Mouse (Mus musculus) E14TG2a.4 (cell line): ENCODE measurements at regions not wholly inside any gene's neighbourhood (a gene's known extent, or its start where the extent isn't known, plus 50 kb on each side); places are given as distances from the start of the nearest gene placed in this dataset.

ENCODE experiments used
- CTCF ChIP-seq: conservative IDR thresholded peaks from 2 replicates; pipeline ENCODE4 v1.5.1; 2014; ENCODE audit warnings: low read length
- NANOG ChIP-seq: IDR thresholded peaks from 2 replicates; pipeline ENCODE4 v1.6.1; 2014; ENCODE audit warnings: borderline replicate concordance, low read length, mixed read lengths

DNA sequence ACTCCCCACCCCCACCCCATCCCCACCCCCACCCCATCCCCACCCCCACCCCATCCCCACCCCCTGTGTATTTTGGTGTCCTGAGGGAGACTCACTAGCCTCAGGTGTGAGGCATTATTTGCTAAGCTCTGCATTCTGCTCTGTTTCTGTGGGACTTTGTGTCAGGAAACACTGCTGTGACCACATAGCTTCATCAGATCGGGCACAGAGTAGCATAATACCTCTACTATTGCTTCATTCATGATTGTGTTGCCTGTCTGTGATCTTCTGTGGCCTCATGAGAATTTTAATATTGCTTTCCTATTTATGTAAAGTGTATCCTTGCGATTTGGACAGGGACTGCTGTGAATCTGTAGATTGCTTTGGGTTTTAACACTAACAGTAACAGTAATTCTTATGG is 56.6 kb upstream of the Ednrb start:
- no peak for TF ChIP-seq CTCF
- TF ChIP-seq NANOG, result no peak
